Mouse (Mus musculus) myocyte (in vitro differentiated cells): Measurements from ENCODE around the gene Klri1. TPM values are rescaled to one million over a fixed set of nuclear protein-coding genes. Genes with fewer than 3 reads are reported as not detected.

Experiments used
- H3K27me3 ChIP-seq: one replicate; pipeline ENCODE4 v1.6.1; 2011; ENCODE audit not compliant: control insufficient read depth, insufficient read depth, insufficient read length
- H3K36me3 ChIP-seq: one replicate; pipeline ENCODE4 v1.6.1; 2011; ENCODE audit not compliant: control insufficient read depth, insufficient read depth
- H3K4me2 ChIP-seq: one replicate; pipeline ENCODE4 v1.6.1; 2011; ENCODE audit warnings: low read depth, control low read depth
- H3K4me3 ChIP-seq: one replicate; pipeline ENCODE4 v1.5.1; 2011; ENCODE audit warnings: mild to moderate bottlenecking, control low read depth, moderate library complexity
- H3K79me2 ChIP-seq: one replicate; pipeline ENCODE4 v1.6.1; 2011; ENCODE audit not compliant: control insufficient read depth, insufficient read depth
- H3ac ChIP-seq: one replicate; pipeline ENCODE4 v1.6.1; 2011; ENCODE audit not compliant: control insufficient read depth, insufficient read length
- CEBPB ChIP-seq: IDR thresholded peaks from 2 replicates; pipeline ENCODE4 v1.6.1; 2011; ENCODE audit warnings: mild to moderate bottlenecking, moderate library complexity; ENCODE audit not compliant: poor library complexity, insufficient read depth, severe bottlenecking
- E2F4 ChIP-seq: IDR thresholded peaks from one replicate; pipeline ENCODE4 v1.6.1; 2011; ENCODE audit warnings: mild to moderate bottlenecking, control low read depth, moderate library complexity; ENCODE audit not compliant: insufficient read depth
- MAX ChIP-seq: IDR thresholded peaks from one replicate; pipeline ENCODE4 v1.6.1; 2011; ENCODE audit warnings: low read depth, mild to moderate bottlenecking, control low read depth
- MYOD1 ChIP-seq, 3 experiments: IDR thresholded peaks; one replicate each; pipeline ENCODE4 v1.6.1; 2011; ENCODE audit warnings: control low read depth in 2 of 3, low read depth in 2 of 3, mild to moderate bottlenecking in 2 of 3, moderate library complexity in 1 of 3; ENCODE audit not compliant: insufficient read length in 2 of 3, control insufficient read depth in 1 of 3
- MYOG ChIP-seq, 3 experiments: IDR thresholded peaks; one replicate each; pipeline ENCODE4 v1.6.1; 2011; ENCODE audit warnings: control low read depth in 2 of 3, low read depth in 2 of 3, mild to moderate bottlenecking in 2 of 3; ENCODE audit not compliant: insufficient read length in 2 of 3, control insufficient read depth in 1 of 3, insufficient read depth in 1 of 3
- POLR2A ChIP-seq: IDR thresholded peaks from one replicate; pipeline ENCODE4 v1.6.1; 2011; ENCODE audit warnings: low read depth, mild to moderate bottlenecking, control low read depth, moderate library complexity; ENCODE audit not compliant: insufficient read length
- POLR2AphosphoS2 ChIP-seq: IDR thresholded peaks from one replicate; pipeline ENCODE4 v1.6.1; 2011; ENCODE audit warnings: low read depth, control low read depth; ENCODE audit not compliant: insufficient read length
- REST ChIP-seq: IDR thresholded peaks from one replicate; pipeline ENCODE4 v1.6.1; 2011; ENCODE audit warnings: mild to moderate bottlenecking, control low read depth, moderate library complexity; ENCODE audit not compliant: insufficient read depth, insufficient read length
- SRF ChIP-seq: IDR thresholded peaks from one replicate; pipeline ENCODE4 v1.6.1; 2011; ENCODE audit warnings: low read depth; ENCODE audit not compliant: control insufficient read depth, insufficient read length
- TCF12 ChIP-seq: IDR thresholded peaks from one replicate; pipeline ENCODE4 v1.6.1; 2011; ENCODE audit warnings: mild to moderate bottlenecking, control low read depth; ENCODE audit not compliant: poor library complexity, insufficient read depth, severe bottlenecking
- TCF3 ChIP-seq: IDR thresholded peaks from one replicate; pipeline ENCODE4 v1.6.1; 2011; ENCODE audit warnings: low read depth, control low read depth; ENCODE audit not compliant: insufficient read length
- USF1 ChIP-seq: IDR thresholded peaks from one replicate; pipeline ENCODE4 v1.6.1; 2011; ENCODE audit warnings: low read depth, mild to moderate bottlenecking, control low read depth, moderate library complexity
- polyA plus RNA-seq: library from polyadenylated mRNA; unstranded; fragments of >200 nt; fragmentation: generic; extraction: Trizol; gene quantifications from one replicate; pipeline ENCODE4 v1.2.1, GENCODE M21; 2012; ENCODE audit warnings: missing spikeins

The Klri1 gene
- not detected for polyA plus RNA-seq

- Histone ChIP-seq H3K79me2 (no peaks in the 10 kb centered on the region), H3K27me3 (no peaks in the 10 kb centered on the region), H3K36me3 (no peaks in the 10 kb centered on the region), H3ac (no peak within 1 kb of the TSS), H3K4me2 (no peak within 1 kb of the TSS), H3K4me3 (no peak within 1 kb of the TSS)
- TF ChIP-seq E2F4: no peak
- TF ChIP-seq USF1: no peak
- TF ChIP-seq REST: no peak
- no peak for TF ChIP-seq CEBPB
- TF ChIP-seq MYOD1 (IDR thresholded peaks at IDR 0.05; ENCODE audit: control insufficient read depth in 1 of 3, insufficient read length in 2 of 3, low read depth in 2 of 3): no peak
- TF ChIP-seq POLR2A: no peak
- no peak for TF ChIP-seq TCF12
- TF ChIP-seq POLR2AphosphoS2: no peak
- TF ChIP-seq MYOG (IDR thresholded peaks at IDR 0.05; ENCODE audit: control insufficient read depth in 1 of 3, insufficient read depth in 1 of 3, insufficient read length in 2 of 3, low read depth in 2 of 3): no peak
- TF ChIP-seq SRF: no peak
- no peak for TF ChIP-seq MAX
- no peak for TF ChIP-seq TCF3
Measured at GRCm38 (mm10) chr6:129717032-129717431, at the start of gene Klri1. Gene Klri1, minus strand, starts transcription at chr6:129717132.

GRCm38 (mm10) chr6:129747654-129748032, 30.7 kb upstream of the Klri1 start:
- no peak overlapping the region for H3ac ChIP-seq
- H3K4me2 ChIP-seq: no peak overlapping the region
- H3K4me3 ChIP-seq: no peak overlapping the region
- H3K27me3 ChIP-seq: no peaks in the 10 kb centered on the region
- no peak for TF ChIP-seq USF1
- no peak for TF ChIP-seq TCF3
- no peak for TF ChIP-seq SRF
- TF ChIP-seq MYOG (IDR thresholded peaks at IDR 0.05; ENCODE audit: control insufficient read depth in 1 of 3, insufficient read depth in 1 of 3, insufficient read length in 2 of 3, low read depth in 2 of 3): no peak
- no peak for TF ChIP-seq POLR2A
- TF ChIP-seq REST: no peak
- TF ChIP-seq CEBPB: no peak
- TF ChIP-seq MAX: no peak
- TF ChIP-seq TCF12: no peak
- TF ChIP-seq E2F4: no peak
- no peak for TF ChIP-seq MYOD1 (IDR thresholded peaks at IDR 0.05; ENCODE audit: control insufficient read depth in 1 of 3, insufficient read length in 2 of 3, low read depth in 2 of 3)
- TF ChIP-seq POLR2AphosphoS2: no peak
- no peaks in the 10 kb centered on the region for H3K36me3 ChIP-seq
- no peaks in the 10 kb centered on the region for H3K79me2 ChIP-seq

- Histone ChIP-seq H3K79me2 (no peaks in the 10 kb centered on the region), H3K4me3 (no peak overlapping the region), H3K4me2 (no peak overlapping the region), H3K36me3 (no peaks in the 10 kb centered on the region), H3ac (no peak overlapping the region), H3K27me3 (no peaks in the 10 kb centered on the region)
- TF ChIP-seq CEBPB: no peak
- no peak for TF ChIP-seq SRF
- no peak for TF ChIP-seq POLR2AphosphoS2
- no peak for TF ChIP-seq POLR2A
- no peak for TF ChIP-seq MYOG (IDR thresholded peaks at IDR 0.05; ENCODE audit: control insufficient read depth in 1 of 3, insufficient read depth in 1 of 3, insufficient read length in 2 of 3, low read depth in 2 of 3)
- no peak for TF ChIP-seq MAX
- no peak for TF ChIP-seq E2F4
- no peak for TF ChIP-seq TCF12
- no peak for TF ChIP-seq TCF3
- TF ChIP-seq USF1: no peak
- no peak for TF ChIP-seq REST
- TF ChIP-seq MYOD1 (IDR thresholded peaks at IDR 0.05; ENCODE audit: control insufficient read depth in 1 of 3, insufficient read length in 2 of 3, low read depth in 2 of 3): no peak
Measured at GRCm38 (mm10) chr6:129747016-129747653, 30.2 kb upstream of the Klri1 start.

- Histone ChIP-seq H3K4me3 (no peak overlapping the region), H3K36me3 (no peaks in the 10 kb centered on the region), H3K27me3 (no peaks in the 10 kb centered on the region), H3K4me2 (no peak overlapping the region), H3ac (no peak overlapping the region), H3K79me2 (no peaks in the 10 kb centered on the region)
- TF ChIP-seq POLR2A (no peak), TCF3 (no peak), POLR2AphosphoS2 (no peak), USF1 (no peak), CEBPB (no peak), SRF (no peak), MYOG (IDR thresholded peaks at IDR 0.05; ENCODE audit: control insufficient read depth in 1 of 3, insufficient read depth in 1 of 3, insufficient read length in 2 of 3, low read depth in 2 of 3) (no peak), REST (no peak), E2F4 (no peak), TCF12 (no peak)
Measured at GRCm38 (mm10) chr6:129746151-129746550, 29.2 kb upstream of the Klri1 start.
